8 mouse cellular contexts compared by ENCODE assay signal in genomic region chr14:60251281-60252003, GRCm38 (mm10). TPM values are rescaled to one million over a fixed set of nuclear protein-coding genes. Genes with fewer than 3 reads are reported as not detected.
A peak's percentile ranks its signal among the peaks of the same experiment; 100 is the strongest.
DNase-seq lines count a peak whose midpoint lies in the region; ATAC-seq and TF ChIP-seq lines count a peak whose summit lies in the region.

Gene Nupl1 (minus strand): TSS chr14:60251431.
Gene Gm49336 (minus strand): TSS chr14:60251507.

- H3K36me3 ChIP-seq in embryonic facial prominence, embryonic 15.5 days: no peaks in the 10 kb centered on the region
- peaks cover 4% of the 10 kb centered on the region; the same call in 1 of the 2 replicates for H3K36me3 ChIP-seq in limb, embryonic 14.5 days (ENCODE audit: control insufficient read depth, insufficient read depth, low read length)
- no peaks in the 10 kb centered on the region for H3K36me3 ChIP-seq in midbrain, postnatal 0 days (ENCODE audit: insufficient read depth, low read length)

- TF ChIP-seq POLR2A in bone marrow, adult 2 months (IDR thresholded peaks at IDR 0.05; ENCODE audit: borderline replicate concordance, control insufficient read depth, low read depth, low read length): peak; percentile 95
- peak; percentile 68; the same call in 1 of the 2 replicates for TF ChIP-seq POLR2A in limb, embryonic 14.5 days (IDR thresholded peaks at IDR 0.05; ENCODE audit: borderline replicate concordance, extremely low read depth, insufficient read depth, insufficient read length)

- H3K9ac ChIP-seq in embryonic facial prominence, embryonic 15.5 days: peak within 1 kb of the TSS; percentile 97
- peak within 1 kb of the TSS; percentile 89 for H3K9ac ChIP-seq in limb, embryonic 14.5 days (ENCODE audit: low read depth, low read length, severe bottlenecking)
- H3K9ac ChIP-seq in midbrain, postnatal 0 days (replicated peaks; ENCODE audit: low read length, poor library complexity, severe bottlenecking): peak within 1 kb of the TSS; percentile 100

- peak within 1 kb of the TSS; percentile 96 for H3K4me3 ChIP-seq in bone marrow, adult 2 months (replicated peaks; ENCODE audit: control insufficient read depth, low read depth, low read length)
- peak within 1 kb of the TSS; percentile 98 for H3K4me3 ChIP-seq in embryonic facial prominence, embryonic 15.5 days (replicated peaks)
- H3K4me3 ChIP-seq in limb, embryonic 14.5 days (replicated peaks; ENCODE audit: low read length): peak within 1 kb of the TSS; percentile 82
- peak within 1 kb of the TSS; percentile 74 for H3K4me3 ChIP-seq in midbrain, postnatal 0 days (ENCODE audit: low read depth, low read length)

- ATAC-seq in embryonic facial prominence, embryonic 15.5 days (ENCODE audit: insufficient number of reproducible peaks, low FRiP score, low TSS enrichment, low read depth): peak; percentile 99
- peak; percentile 99 for ATAC-seq in limb, embryonic 14.5 days (ENCODE audit: low FRiP score, low read depth)
- peak; percentile 99 for ATAC-seq in midbrain, postnatal 0 days (ENCODE audit: low FRiP score)

- peak within 1 kb of the TSS; percentile 85 for H3K27ac ChIP-seq in bone marrow, adult 2 months (ENCODE audit: control insufficient read depth, insufficient read depth, low read depth, low read length, poor library complexity)
- peak within 1 kb of the TSS; percentile 92 for H3K27ac ChIP-seq in embryonic facial prominence, embryonic 15.5 days (replicated peaks)
- H3K27ac ChIP-seq in limb, embryonic 14.5 days (replicated peaks; ENCODE audit: low read depth, low read length): peak within 1 kb of the TSS; percentile 75
- peak within 1 kb of the TSS; percentile 97 for H3K27ac ChIP-seq in midbrain, postnatal 0 days (ENCODE audit: low read depth, low read length)

- no peaks in the 10 kb centered on the region; the same call in 1 of the 2 replicates for H3K4me1 ChIP-seq in bone marrow, adult 2 months (ENCODE audit: control insufficient read depth, insufficient read depth, low read length)
- H3K4me1 ChIP-seq in embryonic facial prominence, embryonic 15.5 days: peaks cover 20% of the 10 kb centered on the region
- H3K4me1 ChIP-seq in limb, embryonic 14.5 days (ENCODE audit: control insufficient read depth, insufficient read depth, low read length): peaks cover 16% of the 10 kb centered on the region
- peaks cover 3% of the 10 kb centered on the region; the same call in 1 of the 2 replicates for H3K4me1 ChIP-seq in midbrain, postnatal 0 days (ENCODE audit: insufficient read depth, low read length)

- H3K27me3 ChIP-seq in embryonic facial prominence, embryonic 15.5 days: no peaks in the 10 kb centered on the region
- no peaks in the 10 kb centered on the region for H3K27me3 ChIP-seq in limb, embryonic 14.5 days (ENCODE audit: control insufficient read depth, insufficient read depth, low read length)
- no peaks in the 10 kb centered on the region for H3K27me3 ChIP-seq in midbrain, postnatal 0 days (ENCODE audit: insufficient read depth, low read length)

- peak; percentile 99 for DNase-seq in 416B (ENCODE audit: low read depth)
- DNase-seq in heart, adult 8-10 months (ENCODE audit: low spot score): peak; percentile 99
- peak; percentile 99 for DNase-seq in kidney, adult 9 months
- peak; percentile 100 for DNase-seq in limb, embryonic 14.5 days (ENCODE audit: low spot score)
- DNase-seq in midbrain, postnatal 0 days (ENCODE audit: low spot score): peak; percentile 100
- DNase-seq in spleen, postnatal 14 days (ENCODE audit: low spot score in 2 of 2): peak; percentile 94

- TF ChIP-seq CTCF in bone marrow, adult 2 months (IDR thresholded peaks at IDR 0.05; ENCODE audit: control insufficient read depth, insufficient read depth, low read length): 0 out of 2 replicates have a peak, but pooled peaks have one; percentile 9
- peak; percentile 34; the same call in 1 of the 2 replicates for TF ChIP-seq CTCF in midbrain, postnatal 0 days (IDR thresholded peaks at IDR 0.05)

- no peaks in the 10 kb centered on the region for H3K9me3 ChIP-seq in embryonic facial prominence, embryonic 15.5 days (replicated peaks)
- H3K9me3 ChIP-seq in limb, embryonic 14.5 days (ENCODE audit: control insufficient read depth, low read length): no peaks in the 10 kb centered on the region
- H3K9me3 ChIP-seq in midbrain, postnatal 0 days (ENCODE audit: low read length): no peaks in the 10 kb centered on the region

- under 1% methylated on average over 62 of the region's 62 CpGs for WGBS in bone marrow, adult 2 months
- under 1% methylated on average over 62 of the region's 62 CpGs for WGBS in embryonic facial prominence, embryonic 15.5 days
- under 1% methylated on average over 41 of the region's 62 CpGs for WGBS in limb, embryonic 14.5 days
- WGBS in midbrain, postnatal 0 days: under 1% methylated on average over 62 of the region's 62 CpGs

- H3K4me2 ChIP-seq in embryonic facial prominence, embryonic 15.5 days (replicated peaks): peak within 1 kb of the TSS; percentile 76
- H3K4me2 ChIP-seq in limb, embryonic 14.5 days (replicated peaks; ENCODE audit: low read depth, low read length, severe bottlenecking): peak within 1 kb of the TSS; percentile 81
- H3K4me2 ChIP-seq in midbrain, postnatal 0 days (ENCODE audit: low read depth, low read length, poor library complexity, severe bottlenecking): peak within 1 kb of the TSS; percentile 77

RNA-seq across cellular contexts. Expression of gene Nupl1, which starts in this region (rescaled TPM):
- 0.45 TPM in 1 of 2 replicates, not detected in the other for polyA plus RNA-seq in bone marrow, adult 2 months (2011; ENCODE audit: insufficient read depth, insufficient read length, low replicate concordance, missing spikeins)
- not detected in 2 replicates for polyA plus RNA-seq in embryonic facial prominence, embryonic 15.5 days (2015; fragmentation: Nextera tagmentation; extraction: Ambion mirVana)
- under 1 TPM in 1 of 4 experiments, not detected in 3; 0.25 TPM for total RNA-seq in heart, adult 8-10 months (2022)
- polyA plus RNA-seq in limb, embryonic 14.5 days (2012; rRNA removed): not detected in 2 replicates
- not detected in 2 replicates for polyA plus RNA-seq in limb, embryonic 14.5 days (2014; fragmentation: Nextera tagmentation; extraction: Ambion mirVana)
- total RNA-seq in midbrain, postnatal 0 days (2014; rRNA removed): 0.05 and 0.16 TPM in 2 replicates
- 0.07 TPM in 1 of 2 replicates, not detected in the other for polyA plus RNA-seq in midbrain, postnatal 0 days (2015; fragmentation: Nextera tagmentation; extraction: Ambion mirVana)

RNA-seq across cellular contexts. Expression of gene Gm49336, which starts in this region (rescaled TPM):
- 13.9 and 15.1 TPM in 2 replicates for polyA plus RNA-seq in bone marrow, adult 2 months (2011; ENCODE audit: insufficient read depth, insufficient read length, low replicate concordance, missing spikeins)
- 43.7 and 44.7 TPM in 2 replicates for polyA plus RNA-seq in embryonic facial prominence, embryonic 15.5 days (2015; fragmentation: Nextera tagmentation; extraction: Ambion mirVana)
- total RNA-seq in heart, adult 8-10 months (2022): 10 to 100 TPM; 25.0 to 32.1 (median 27.8) TPM
- 42.3 and 43.3 TPM in 2 replicates for polyA plus RNA-seq in limb, embryonic 14.5 days (2012; rRNA removed)
- polyA plus RNA-seq in limb, embryonic 14.5 days (2014; fragmentation: Nextera tagmentation; extraction: Ambion mirVana): 49.6 and 55.5 TPM in 2 replicates
- total RNA-seq in midbrain, postnatal 0 days (2014; rRNA removed): 115 and 137 TPM in 2 replicates
- 36.9 and 37.5 TPM in 2 replicates for polyA plus RNA-seq in midbrain, postnatal 0 days (2015; fragmentation: Nextera tagmentation; extraction: Ambion mirVana)

Comparison
In these comparisons a context has a peak if more than half of its experiments do, and no peak if none do; other contexts are left out.
1. Peak in every context shown above with its lines: DNase-seq, ATAC-seq, H3K4me3 ChIP-seq and H3K27ac ChIP-seq.